Mouse (Mus musculus): ENCODE measurements at regions not wholly inside any gene's neighbourhood (a gene's known extent, or its start where the extent isn't known, plus 50 kb on each side); places are given as distances from the start of the nearest gene placed in this dataset.

- H3K36me3 ChIP-seq (ENCODE audit: control insufficient read depth, insufficient read depth, low read length), result no peaks in the 10 kb centered on the region
- DNase-seq, result no peak
- no peak overlapping the region for H3K4me3 ChIP-seq
- WGBS, result 45% methylated on average over 3 of the region's 3 CpGs
- H3K27me3 ChIP-seq (ENCODE audit: control insufficient read depth, insufficient read depth, low read length), result no peaks in the 10 kb centered on the region
- H3K9ac ChIP-seq (ENCODE audit: low read depth, low read length), result no peak overlapping the region
- no peaks in the 10 kb centered on the region for H3K4me1 ChIP-seq (ENCODE audit: control insufficient read depth, insufficient read depth, low read length)
- no peak for TF ChIP-seq EP300 (IDR thresholded peaks at IDR 0.05; ENCODE audit: insufficient read depth, low read depth, low read length)
- no peak for TF ChIP-seq POLR2A (IDR thresholded peaks at IDR 0.05; ENCODE audit: insufficient read depth, low read depth, low read length)
- TF ChIP-seq CTCF (IDR thresholded peaks at IDR 0.05), result no peak
- intact Hi-C loops (cut with DNase I), result no loop called here
- H3K27ac ChIP-seq, result no peak overlapping the region
- no peaks in the 10 kb centered on the region for H3K79me2 ChIP-seq (replicated peaks; ENCODE audit: control insufficient read depth, insufficient read depth, low read length)
Measured at GRCm38 (mm10) chr13:34468132-34468748, 123.3 kb upstream of the Slc22a23 start.

- no peaks in the 10 kb centered on the region for H3K79me2 ChIP-seq (replicated peaks; ENCODE audit: control insufficient read depth, insufficient read depth, low read length)
- H3K9ac ChIP-seq (ENCODE audit: low read depth, low read length), result no peak overlapping the region
- H3K27ac ChIP-seq, result no peak overlapping the region
- H3K4me3 ChIP-seq, result no peak overlapping the region
- intact Hi-C loops (cut with DNase I), result no loop called here
- TF ChIP-seq POLR2A (IDR thresholded peaks at IDR 0.05; ENCODE audit: insufficient read depth, low read depth, low read length) (no peak), EP300 (IDR thresholded peaks at IDR 0.05; ENCODE audit: insufficient read depth, low read depth, low read length) (no peak), CTCF (IDR thresholded peaks at IDR 0.05) (no peak)
- no peak for DNase-seq
- H3K27me3 ChIP-seq (ENCODE audit: control insufficient read depth, insufficient read depth, low read length), result no peaks in the 10 kb centered on the region
- H3K4me1 ChIP-seq (ENCODE audit: control insufficient read depth, insufficient read depth, low read length), result peaks cover 4% of the 10 kb centered on the region; the same call in 1 of the 2 replicates
- no peaks in the 10 kb centered on the region for H3K36me3 ChIP-seq (ENCODE audit: control insufficient read depth, insufficient read depth, low read length)
Measured at GRCm38 (mm10) chr13:34465862-34466430, 121.0 kb upstream of the Slc22a23 start.

GRCm38 (mm10) chr13:34465456-34465855 is 120.5 kb upstream of the Slc22a23 start:
- H3K36me3 ChIP-seq (ENCODE audit: control insufficient read depth, insufficient read depth, low read length), result no peaks in the 10 kb centered on the region
- H3K9ac ChIP-seq (ENCODE audit: low read depth, low read length), result no peak overlapping the region

GRCm38 (mm10) chr13:34464221-34464620 is 119.2 kb upstream of the Slc22a23 start:
- WGBS, result 96% methylated on average over 4 of the region's 4 CpGs
- Histone ChIP-seq H3K27ac (no peak overlapping the region), H3K79me2 (replicated peaks; ENCODE audit: control insufficient read depth, insufficient read depth, low read length) (no peaks in the 10 kb centered on the region)

More at GRCm38 (mm10) chr13:34465456-34465855, 120.5 kb upstream of the Slc22a23 start:
- H3K4me3 ChIP-seq, result no peak overlapping the region
- intact Hi-C loops (cut with DNase I), result no loop called here
- 82% methylated on average over 5 of the region's 5 CpGs for WGBS
- DNase-seq, result no peak
- peaks cover 4% of the 10 kb centered on the region; the same call in 1 of the 2 replicates for H3K4me1 ChIP-seq (ENCODE audit: control insufficient read depth, insufficient read depth, low read length)
- no peaks in the 10 kb centered on the region for H3K27me3 ChIP-seq (ENCODE audit: control insufficient read depth, insufficient read depth, low read length)
- H3K27ac ChIP-seq, result no peak overlapping the region
- no peaks in the 10 kb centered on the region for H3K79me2 ChIP-seq (replicated peaks; ENCODE audit: control insufficient read depth, insufficient read depth, low read length)
- TF ChIP-seq POLR2A (IDR thresholded peaks at IDR 0.05; ENCODE audit: insufficient read depth, low read depth, low read length) (no peak), CTCF (IDR thresholded peaks at IDR 0.05) (no peak), EP300 (IDR thresholded peaks at IDR 0.05; ENCODE audit: insufficient read depth, low read depth, low read length) (no peak)

GRCm38 (mm10) chr13:34462808-34463511 is 118.0 kb upstream of the Slc22a23 start:
- Histone ChIP-seq H3K27ac (no peak overlapping the region), H3K4me1 (ENCODE audit: control insufficient read depth, insufficient read depth, low read length) (peaks cover 4% of the 10 kb centered on the region; the same call in 1 of the 2 replicates), H3K9ac (ENCODE audit: low read depth, low read length) (no peak overlapping the region), H3K36me3 (ENCODE audit: control insufficient read depth, insufficient read depth, low read length) (no peaks in the 10 kb centered on the region), H3K27me3 (ENCODE audit: control insufficient read depth, insufficient read depth, low read length) (no peaks in the 10 kb centered on the region), H3K4me3 (no peak overlapping the region), H3K79me2 (replicated peaks; ENCODE audit: control insufficient read depth, insufficient read depth, low read length) (no peaks in the 10 kb centered on the region)
- no peak for DNase-seq
- WGBS, result 33% methylated on average over 2 of the region's 2 CpGs
- TF ChIP-seq POLR2A (IDR thresholded peaks at IDR 0.05; ENCODE audit: insufficient read depth, low read depth, low read length), result no peak
- no peak for TF ChIP-seq EP300 (IDR thresholded peaks at IDR 0.05; ENCODE audit: insufficient read depth, low read depth, low read length)
- no peak for TF ChIP-seq CTCF (IDR thresholded peaks at IDR 0.05)
- intact Hi-C loops (cut with DNase I), result no loop called here

More at GRCm38 (mm10) chr13:34464221-34464620, 119.2 kb upstream of the Slc22a23 start:
- Histone ChIP-seq H3K4me3 (no peak overlapping the region), H3K4me1 (ENCODE audit: control insufficient read depth, insufficient read depth, low read length) (peaks cover 4% of the 10 kb centered on the region; the same call in 1 of the 2 replicates), H3K27me3 (ENCODE audit: control insufficient read depth, insufficient read depth, low read length) (no peaks in the 10 kb centered on the region), H3K9ac (ENCODE audit: low read depth, low read length) (no peak overlapping the region), H3K36me3 (ENCODE audit: control insufficient read depth, insufficient read depth, low read length) (no peaks in the 10 kb centered on the region)
- intact Hi-C loops (cut with DNase I), result no loop called here
- TF ChIP-seq CTCF (IDR thresholded peaks at IDR 0.05), result no peak
- no peak for TF ChIP-seq POLR2A (IDR thresholded peaks at IDR 0.05; ENCODE audit: insufficient read depth, low read depth, low read length)
- no peak for TF ChIP-seq EP300 (IDR thresholded peaks at IDR 0.05; ENCODE audit: insufficient read depth, low read depth, low read length)
- DNase-seq, result no peak

All from heart, adult 2 months (tissue).